Mouse (Mus musculus): ENCODE results near the gene Ccl17.

DNA sequence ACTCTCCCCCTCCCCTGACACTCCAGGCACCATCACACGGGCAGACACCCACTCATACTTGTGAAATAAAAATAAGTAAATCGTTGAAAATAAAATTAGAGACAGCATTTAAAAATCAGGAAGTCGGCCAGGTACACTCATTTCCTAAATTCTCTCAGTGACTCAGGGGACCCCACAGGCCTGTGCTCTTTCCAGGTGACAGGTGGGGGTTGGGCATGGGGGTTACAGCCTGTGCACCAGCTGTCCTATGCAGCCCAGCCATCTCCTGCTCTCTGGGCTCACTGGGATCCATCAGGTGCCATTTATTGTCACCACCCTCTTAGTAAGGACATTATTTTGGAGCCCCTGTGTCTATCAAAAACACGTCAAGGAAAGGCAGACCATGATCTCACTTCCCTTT lies 26.4 kb upstream of the Ccl17 start:
- TF ChIP-seq POLR2A (IDR thresholded peaks at IDR 0.05; ENCODE audit: low read depth, low read length) (no peak), CTCF (conservative IDR thresholded peaks at IDR 0.05; ENCODE audit: insufficient read depth, insufficient read length, low read depth, low read length) (no peak)

Measured in kidney, adult 2 months (tissue).